Mouse (Mus musculus): ENCODE results near the gene Rbfox1. TPM values are rescaled to one million over a fixed set of nuclear protein-coding genes. Genes with fewer than 3 reads are reported as not detected.

Gene Rbfox1
- polyA plus RNA-seq, 1 experiment = 4.0 TPM

DNA sequence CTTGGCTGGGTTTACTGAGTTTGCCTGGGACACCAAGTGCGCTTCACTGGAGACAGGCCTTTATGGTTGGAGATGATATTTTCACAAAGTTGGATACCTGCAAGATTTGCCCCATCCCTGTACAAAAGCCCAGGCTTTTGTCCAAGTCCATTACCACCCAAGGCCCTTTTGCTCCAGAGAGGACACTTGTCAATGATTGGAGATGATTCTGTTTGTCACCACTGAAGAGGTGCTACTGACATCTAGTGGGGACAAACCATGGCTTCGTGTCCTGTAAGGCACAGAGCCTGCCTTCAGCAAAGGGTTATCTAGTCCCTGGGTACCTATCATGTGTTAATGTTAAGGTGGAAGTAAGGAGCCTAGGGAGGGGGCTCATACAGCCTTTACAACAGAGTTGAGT, 551.3 kb downstream of the Rbfox1 start:
- TF ChIP-seq CTCF (IDR thresholded peaks at IDR 0.05; ENCODE audit: insufficient read depth, low read length) (no peak), POLR2A (IDR thresholded peaks at IDR 0.05; ENCODE audit: borderline replicate concordance, extremely low read depth, low read depth, low read length) (no peak)
- Histone ChIP-seq H3K4me3 (replicated peaks; ENCODE audit: extremely low read depth, low read depth, low read length) (no peak overlapping the region), H3K4me1 (ENCODE audit: control insufficient read depth, insufficient read depth, low read length) (no peaks in the 10 kb centered on the region)
- DNase-seq = no peak
- WGBS = 61% methylated on average over 2 of the region's 2 CpGs

DNA sequence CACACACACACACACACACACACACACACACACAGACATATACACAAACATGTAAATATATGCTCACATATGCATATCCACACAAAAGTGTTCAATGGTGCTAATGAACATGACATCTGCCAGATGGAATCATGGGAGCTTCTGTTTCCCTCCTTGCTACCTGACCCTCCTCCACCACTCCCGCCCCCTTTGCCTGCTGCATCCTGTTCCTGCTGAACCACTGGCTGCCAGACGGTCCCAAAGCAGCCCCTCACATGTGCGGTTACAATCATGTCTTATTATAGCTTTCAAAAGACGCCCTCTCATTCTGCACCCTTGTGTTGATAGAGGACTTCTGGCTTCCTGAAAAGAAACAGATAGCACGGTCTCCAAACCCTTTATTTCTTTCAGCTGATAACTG, 563.1 kb downstream of the Rbfox1 start:
- Histone ChIP-seq H3K4me1 (ENCODE audit: control insufficient read depth, insufficient read depth, low read length) (no peaks in the 10 kb centered on the region), H3K4me3 (replicated peaks; ENCODE audit: extremely low read depth, low read depth, low read length) (no peak overlapping the region)
- no peak for DNase-seq
- no peak for TF ChIP-seq CTCF (IDR thresholded peaks at IDR 0.05; ENCODE audit: insufficient read depth, low read length)
- TF ChIP-seq POLR2A (IDR thresholded peaks at IDR 0.05; ENCODE audit: borderline replicate concordance, extremely low read depth, low read depth, low read length) = no peak
- 12% methylated on average over 5 of the region's 5 CpGs for WGBS

DNA sequence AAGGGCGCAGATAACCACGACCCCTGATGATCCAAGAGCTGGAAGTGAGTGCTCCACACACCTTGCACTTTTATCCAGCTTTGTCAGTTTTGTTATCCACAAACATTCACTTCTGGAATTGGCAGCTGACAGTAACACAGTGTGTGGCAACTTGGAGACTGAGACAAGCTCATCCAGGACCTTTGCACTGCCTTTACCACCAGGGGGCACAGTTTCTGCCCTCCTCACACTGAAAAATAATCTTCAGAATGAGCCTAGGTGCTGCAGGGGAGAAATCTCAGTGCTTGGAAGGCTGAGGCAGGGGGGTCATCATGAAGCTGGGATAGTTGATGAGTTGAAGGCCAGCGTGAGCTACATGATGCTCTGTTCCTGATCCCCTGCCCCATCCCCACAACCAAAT, 570.2 kb downstream of the Rbfox1 start:
- H3K4me3 ChIP-seq (replicated peaks; ENCODE audit: extremely low read depth, low read depth, low read length) = no peak overlapping the region
- DNase-seq = no peak
- no peak for TF ChIP-seq CTCF (IDR thresholded peaks at IDR 0.05; ENCODE audit: insufficient read depth, low read length)
- no peak for TF ChIP-seq POLR2A (IDR thresholded peaks at IDR 0.05; ENCODE audit: borderline replicate concordance, extremely low read depth, low read depth, low read length)
- no peaks in the 10 kb centered on the region for H3K4me1 ChIP-seq (ENCODE audit: control insufficient read depth, insufficient read depth, low read length)
- 63% methylated on average over 3 of the region's 3 CpGs for WGBS

DNA sequence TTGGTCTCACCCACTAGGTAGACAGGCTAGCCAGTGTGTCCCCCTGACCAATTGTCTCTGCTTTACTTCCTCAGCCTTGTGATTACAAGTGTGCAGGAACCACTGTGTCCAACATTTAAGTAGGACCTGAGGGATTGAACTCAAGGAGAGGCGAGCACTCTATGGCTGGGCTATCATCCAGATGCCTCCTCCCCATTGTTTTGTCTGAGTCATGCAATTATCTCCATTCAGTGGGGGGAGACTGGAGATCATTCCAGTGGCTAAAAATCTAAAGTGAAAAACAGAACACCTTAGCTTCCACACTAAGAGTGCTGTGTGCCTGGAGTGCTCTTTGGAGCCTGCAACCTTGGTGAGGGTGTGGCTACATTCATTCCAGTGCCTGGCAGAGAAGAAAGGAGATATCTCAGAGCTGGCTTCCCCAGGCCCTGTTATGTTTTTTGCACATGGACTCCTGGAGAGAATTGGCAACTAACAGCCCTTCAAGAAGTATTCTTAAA, 594.0 kb downstream of the Rbfox1 start:
- TF ChIP-seq CTCF (IDR thresholded peaks at IDR 0.05; ENCODE audit: insufficient read depth, low read length) (no peak), POLR2A (IDR thresholded peaks at IDR 0.05; ENCODE audit: borderline replicate concordance, extremely low read depth, low read depth, low read length) (no peak)
- Histone ChIP-seq H3K4me1 (ENCODE audit: control insufficient read depth, insufficient read depth, low read length) (no peaks in the 10 kb centered on the region), H3K4me3 (replicated peaks; ENCODE audit: extremely low read depth, low read depth, low read length) (no peak overlapping the region)
- DNase-seq = no peak
- 29% methylated on average over 1 of the region's 1 CpGs for WGBS

DNA sequence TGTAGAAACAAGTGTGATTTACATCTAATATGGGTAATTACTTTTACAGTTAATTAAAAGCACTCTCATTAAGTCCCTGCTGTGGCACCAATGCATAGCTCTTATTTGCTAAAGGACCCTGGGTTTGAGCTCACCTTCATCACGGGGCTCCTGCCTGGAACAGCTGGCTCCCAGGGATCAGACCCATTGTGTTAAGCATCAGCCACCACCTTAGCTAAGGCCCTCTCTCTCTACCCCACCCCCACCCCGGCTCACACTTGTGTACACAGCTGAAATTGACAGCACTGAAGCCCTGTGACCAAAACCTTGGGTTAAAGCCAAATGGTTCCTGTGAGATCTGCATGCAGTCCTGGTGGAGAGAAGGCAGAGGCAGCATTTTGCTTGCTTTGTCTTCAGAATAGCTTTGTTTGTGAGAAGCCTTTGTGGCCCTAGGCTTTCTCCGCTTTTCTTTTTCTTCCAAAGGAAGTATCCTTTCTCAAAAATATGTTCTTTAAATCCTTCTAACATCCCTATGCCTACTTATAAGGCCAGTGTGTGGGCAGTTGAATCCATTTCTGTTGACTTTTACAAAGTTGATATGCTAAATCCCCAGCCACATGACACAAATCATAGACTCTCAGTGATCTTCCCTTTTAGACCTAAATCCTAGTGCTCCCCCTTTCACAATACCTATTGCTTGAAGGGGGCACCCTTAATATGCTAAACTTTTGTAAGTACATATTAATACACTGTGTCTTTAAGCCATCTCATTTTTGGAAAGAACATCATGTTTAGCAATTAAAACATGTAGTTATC, 594.7 kb downstream of the Rbfox1 start:
- Histone ChIP-seq H3K4me1 (ENCODE audit: control insufficient read depth, insufficient read depth, low read length) (no peaks in the 10 kb centered on the region), H3K4me3 (replicated peaks; ENCODE audit: extremely low read depth, low read depth, low read length) (no peak overlapping the region)
- TF ChIP-seq POLR2A (IDR thresholded peaks at IDR 0.05; ENCODE audit: borderline replicate concordance, extremely low read depth, low read depth, low read length) (no peak), CTCF (IDR thresholded peaks at IDR 0.05; ENCODE audit: insufficient read depth, low read length) (no peak)
- WGBS = 28% methylated on average over 3 of the region's 3 CpGs
- DNase-seq = no peak

DNA sequence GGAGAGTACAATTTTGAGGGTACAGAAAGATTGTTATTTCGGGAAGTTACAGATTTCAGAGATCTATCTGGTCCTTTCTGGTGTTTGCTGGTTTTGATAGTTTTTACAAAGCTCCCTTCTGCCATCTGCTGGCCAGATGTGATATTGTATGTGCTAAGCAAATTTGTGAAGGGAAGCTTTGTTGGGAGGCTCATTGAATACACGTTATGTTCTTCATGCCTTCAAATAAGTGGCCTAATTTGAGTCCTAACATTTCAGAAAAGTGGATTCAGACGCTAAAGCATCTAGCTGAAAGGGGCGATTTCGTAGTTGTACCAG, 595.2 kb downstream of the Rbfox1 start:
- TF ChIP-seq POLR2A (IDR thresholded peaks at IDR 0.05; ENCODE audit: borderline replicate concordance, extremely low read depth, low read depth, low read length) (no peak), CTCF (IDR thresholded peaks at IDR 0.05; ENCODE audit: insufficient read depth, low read length) (no peak)
- no peak overlapping the region for H3K4me3 ChIP-seq (replicated peaks; ENCODE audit: extremely low read depth, low read depth, low read length)
- H3K4me1 ChIP-seq (ENCODE audit: control insufficient read depth, insufficient read depth, low read length) = no peaks in the 10 kb centered on the region
- 7% methylated on average over 5 of the region's 5 CpGs for WGBS
- DNase-seq = peak; percentile 14

DNA sequence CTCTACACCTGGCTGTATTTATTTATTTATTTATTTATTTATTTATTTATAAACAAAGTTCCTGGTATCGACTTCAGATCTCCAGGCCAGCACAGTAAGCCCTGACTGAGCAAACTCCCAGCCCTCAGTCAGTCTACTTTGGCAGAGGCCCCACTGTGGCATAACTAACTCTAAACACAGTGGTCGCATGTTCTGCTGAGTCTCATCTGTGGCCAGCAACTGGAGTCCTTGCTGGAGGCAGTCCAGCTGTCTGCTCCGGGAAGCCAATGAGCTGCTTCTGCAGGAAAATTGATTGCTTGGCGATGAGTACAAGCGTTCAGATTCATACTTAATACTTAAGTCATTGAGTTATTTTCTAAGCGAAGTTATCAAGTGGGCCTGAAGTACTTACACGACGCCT, 598.5 kb downstream of the Rbfox1 start:
- 58% methylated on average over 8 of the region's 8 CpGs for WGBS
- H3K4me1 ChIP-seq (ENCODE audit: control insufficient read depth, insufficient read depth, low read length) = no peaks in the 10 kb centered on the region
- no peak overlapping the region for H3K4me3 ChIP-seq (replicated peaks; ENCODE audit: extremely low read depth, low read depth, low read length)
- TF ChIP-seq POLR2A (IDR thresholded peaks at IDR 0.05; ENCODE audit: borderline replicate concordance, extremely low read depth, low read depth, low read length) = no peak
- TF ChIP-seq CTCF (IDR thresholded peaks at IDR 0.05; ENCODE audit: insufficient read depth, low read length) = no peak
- DNase-seq = no peak

DNA sequence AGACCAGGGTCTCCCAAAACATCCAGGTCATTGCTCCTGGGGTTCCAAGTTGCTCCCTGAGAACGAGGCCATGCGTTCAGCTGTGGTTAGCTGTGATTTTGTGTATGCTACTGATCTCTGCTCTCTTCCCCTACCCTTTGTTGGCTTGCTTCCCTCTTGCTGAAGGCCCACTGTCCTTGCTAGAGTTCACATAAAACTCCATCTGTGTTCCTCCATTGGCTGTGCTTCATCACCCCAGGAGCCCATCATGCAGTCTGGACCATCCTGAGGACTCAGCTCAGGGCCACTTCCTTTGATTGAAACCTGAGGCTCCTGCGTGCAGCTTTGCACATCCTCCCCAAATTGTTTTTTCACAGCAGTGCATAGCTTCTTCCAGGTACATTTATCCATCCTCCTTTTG, 600.5 kb downstream of the Rbfox1 start:
- 70% methylated on average over 3 of the region's 3 CpGs for WGBS
- TF ChIP-seq CTCF (IDR thresholded peaks at IDR 0.05; ENCODE audit: insufficient read depth, low read length) (no peak), POLR2A (IDR thresholded peaks at IDR 0.05; ENCODE audit: borderline replicate concordance, extremely low read depth, low read depth, low read length) (no peak)
- Histone ChIP-seq H3K4me1 (ENCODE audit: control insufficient read depth, insufficient read depth, low read length) (no peaks in the 10 kb centered on the region), H3K4me3 (replicated peaks; ENCODE audit: extremely low read depth, low read depth, low read length) (no peak overlapping the region)
- DNase-seq = no peak

DNA sequence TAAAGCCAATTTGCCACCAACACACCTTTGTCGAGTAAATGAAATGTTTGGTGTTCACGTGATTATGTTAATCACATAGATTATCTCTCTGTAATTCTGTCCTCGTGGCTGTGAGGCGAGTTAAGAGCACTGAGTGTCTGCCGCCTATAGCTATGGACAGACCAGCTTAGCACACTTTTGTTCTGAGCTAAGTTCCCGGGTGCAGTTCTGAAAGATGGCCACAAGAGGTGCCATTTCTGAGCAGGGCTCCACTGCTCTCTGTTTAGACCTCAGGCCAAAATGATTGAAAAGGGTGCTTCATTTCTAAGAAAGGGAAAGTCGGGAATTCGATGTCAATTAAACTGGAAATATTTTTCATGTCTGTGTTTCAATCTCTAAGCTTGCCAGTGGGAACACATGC, 617.1 kb downstream of the Rbfox1 start:
- WGBS = 20% methylated on average over 8 of the region's 8 CpGs
- no peaks in the 10 kb centered on the region for H3K4me1 ChIP-seq (ENCODE audit: control insufficient read depth, insufficient read depth, low read length)
- H3K4me3 ChIP-seq (replicated peaks; ENCODE audit: extremely low read depth, low read depth, low read length) = no peak overlapping the region
- peak; percentile 36; the same call in 1 of the 2 replicates for TF ChIP-seq CTCF (IDR thresholded peaks at IDR 0.05; ENCODE audit: insufficient read depth, low read length)
- TF ChIP-seq POLR2A (IDR thresholded peaks at IDR 0.05; ENCODE audit: borderline replicate concordance, extremely low read depth, low read depth, low read length) = no peak
- no peak for DNase-seq

Data from lung, adult 2 months (tissue).